Mouse (Mus musculus) hematopoietic multipotent progenitor cell, adult 10-12 weeks (in vitro differentiated cells): ENCODE measurements around the gene Prpf4b. TPM values are rescaled to one million over a fixed set of nuclear protein-coding genes. Genes with fewer than 3 reads are reported as not detected.

ENCODE experiments used
- polyA plus RNA-seq: library from polyadenylated mRNA; stranded (reverse); fragments of >175 nt; gene quantifications from 2 replicates; pipeline ENCODE4 v1.2.3, GENCODE M21; 2012; ENCODE audit warnings: low replicate concordance

The Prpf4b gene
- 21.3 and 32.9 TPM in 2 replicates for polyA plus RNA-seq

DNA sequence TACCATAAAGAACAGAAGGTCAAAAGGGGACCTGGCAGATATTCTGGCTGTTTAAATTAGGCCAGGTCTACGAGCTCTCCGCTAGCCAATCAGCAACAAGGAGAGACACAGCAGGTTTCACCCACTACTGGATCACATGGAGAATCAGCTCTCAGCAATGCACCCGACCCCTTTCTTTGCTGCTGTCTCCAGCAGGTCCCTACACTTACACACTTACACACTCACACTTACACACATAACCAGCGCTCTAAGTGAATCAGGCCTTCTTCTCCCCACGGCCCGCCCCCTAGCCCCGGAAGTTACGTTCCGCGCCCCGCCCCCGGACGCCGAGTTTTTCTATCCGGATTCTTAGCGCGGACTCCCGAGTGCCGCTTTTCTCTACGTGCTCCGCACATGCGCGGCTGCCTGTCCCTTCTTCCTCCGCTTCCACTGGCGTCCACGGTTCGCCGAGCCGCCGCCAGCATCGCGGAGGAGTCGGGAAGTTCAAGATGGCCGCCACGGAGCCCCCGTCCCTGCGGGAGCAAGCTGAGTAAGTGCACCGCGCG is at the start of gene Prpf4b:
Gene Prpf4b, plus strand, starts transcription at position 137 of the 545 bp plus-strand sequence.

DNA sequence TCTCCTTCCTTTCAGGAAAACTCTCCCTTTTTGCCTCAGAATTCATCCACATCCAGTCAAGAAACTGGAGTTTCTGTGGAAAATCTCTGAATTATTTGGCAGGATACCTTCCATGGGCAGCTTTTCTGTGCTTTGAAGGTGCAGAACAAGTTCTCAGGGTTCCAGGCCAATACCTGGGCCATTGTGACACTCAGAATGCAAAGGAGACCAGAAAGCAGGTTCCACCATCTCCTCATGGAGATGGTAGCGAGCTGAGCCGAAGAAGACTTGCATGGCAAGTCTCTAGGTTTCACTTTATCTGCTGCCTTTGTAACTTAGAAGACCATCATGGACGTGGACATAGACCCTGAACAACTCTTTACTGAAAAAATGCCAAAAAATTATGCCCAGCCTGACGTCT is 49.1 kb downstream of the Prpf4b start, which contains the start of the genes Fam217a and 4933417A18Rik:
Gene Fam217a, minus strand, starts transcription at position 101 of the 400 bp plus-strand sequence.
Gene 4933417A18Rik, plus strand, starts transcription at position 200 of the 400 bp plus-strand sequence.

Other genes starting within 250 kb of the Prpf4b start
- 88.3 and 120 TPM in 2 replicates for gene Pxdc1, start 221.8 kb upstream of the Prpf4b start, polyA plus RNA-seq
- gene Fam50b, start 140.5 kb upstream of the Prpf4b start, polyA plus RNA-seq: not detected in 2 replicates
- gene Fam217a, start 49.0 kb downstream of the Prpf4b start, polyA plus RNA-seq: 0.12 TPM in 1 of 2 replicates, not detected in the other
- not detected in 2 replicates for gene 4933417A18Rik, start 49.1 kb downstream of the Prpf4b start, polyA plus RNA-seq
- not detected in 2 replicates for gene Eci3, start 88.5 kb downstream of the Prpf4b start, polyA plus RNA-seq
- 3.9 and 10.7 TPM in 2 replicates for gene Eci2, start 151.8 kb downstream of the Prpf4b start, polyA plus RNA-seq